Mouse (Mus musculus) gastrocnemius, postnatal 4 days (tissue): ENCODE data around the gene Ptger2. TPM values are rescaled to one million over a fixed set of nuclear protein-coding genes. Genes with fewer than 3 reads are reported as not detected.

Experiments used
- DNase-seq, 2 experiments: peaks; one replicate each; pipeline ENCODE4 v3.0.0; 2021 to 2022; ENCODE audit warnings: low spot score in 2 of 2, mixed read lengths in 2 of 2
- microRNA-seq: library from miRNA; unstranded; fragments of <30 nt; microRNA quantifications from one replicate; pipeline ENCODE4 v1.2.0, GENCODE M21; 2021
- total RNA-seq, 2 experiments: library from RNA; stranded (reverse); gene quantifications; 2 replicates each; pipeline ENCODE4 v1.2.3; 2021

The Ptger2 gene
- total RNA-seq, 2 experiments from 2014 or later = 0.37 to 0.62 TPM

- no peak for DNase-seq
These were observed 60.1 kb downstream of the Ptger2 start for GRCm38 (mm10) chr14:45048128-45048527.

- peak in 1 of 2 experiments; percentile 11 for DNase-seq
These were observed 61.9 kb downstream of the Ptger2 start for GRCm38 (mm10) chr14:45049689-45050418.

GRCm38 (mm10) chr14:45050419-45050776, 62.4 kb downstream of the Ptger2 start:
- no peak for DNase-seq

- no peak for DNase-seq
These were observed 63.1 kb downstream of the Ptger2 start for GRCm38 (mm10) chr14:45051116-45051515.

Small RNAs within 50 kb of the gene (microRNA-seq; reads per million reads assigned to microRNA genes)
- not detected for gene Mir327

Other genes starting within 250 kb of the Ptger2 start
- not detected for gene Gm8267, start 237.9 kb upstream of the Ptger2 start, total RNA-seq
- not detected for gene Ptgdr, start 128.8 kb upstream of the Ptger2 start, total RNA-seq
- 1 to 10 TPM; 3.0 to 5.0 TPM for gene Gpr137c, start 231.5 kb downstream of the Ptger2 start, total RNA-seq
- 10 to 100 TPM; 13.1 to 14.7 TPM for gene Txndc16, start 232.1 kb downstream of the Ptger2 start, total RNA-seq